Mouse (Mus musculus) midbrain, embryonic 12.5 days (tissue): ENCODE data around the gene Myh9. TPM values are rescaled to one million over a fixed set of nuclear protein-coding genes. Genes with fewer than 3 reads are reported as not detected.
"Not testable (repeated sequence)": the region's sequence is repeated elsewhere in the genome, so short reads cannot be mapped to it uniquely, and the experiment has no call there.

ENCODE experiments used
- ATAC-seq: fragments of 200-750 bp; cut with Nextera tagmentation; 2 replicates; pipeline ENCODE4 v1.8.0; 2017; ENCODE audit warnings: low read depth, moderate TSS enrichment, moderate library complexity; ENCODE audit not compliant: low FRiP score
- H3K27ac ChIP-seq: fragments of 300-500 bp; sonication (generic); replicated peaks from 2 replicates; pipeline ENCODE4 v1.5.1; 2016; ENCODE audit warnings: mild to moderate bottlenecking
- H3K27me3 ChIP-seq: fragments of 300-500 bp; sonication (generic); 2 replicates; pipeline ENCODE4 v1.6.1; 2016; ENCODE audit warnings: mild to moderate bottlenecking
- H3K36me3 ChIP-seq: fragments of 300-500 bp; sonication (generic); 2 replicates; pipeline ENCODE4 v1.6.1; 2016
- H3K4me1 ChIP-seq: fragments of 300-500 bp; sonication (generic); 2 replicates; pipeline ENCODE4 v1.6.1; 2016
- H3K4me2 ChIP-seq: fragments of 300-500 bp; sonication (generic); replicated peaks from 2 replicates; pipeline ENCODE4 v1.6.1; 2016; ENCODE audit warnings: mild to moderate bottlenecking, moderate library complexity
- H3K4me3 ChIP-seq: fragments of 300-500 bp; sonication (generic); 2 replicates; pipeline ENCODE4 v1.5.1; 2016; ENCODE audit warnings: mild to moderate bottlenecking
- H3K9ac ChIP-seq: fragments of 300-500 bp; sonication (generic); replicated peaks from 2 replicates; pipeline ENCODE4 v1.6.1; 2016; ENCODE audit warnings: mild to moderate bottlenecking, moderate library complexity
- H3K9me3 ChIP-seq: fragments of 300-500 bp; sonication (generic); 2 replicates; pipeline ENCODE4 v1.6.1; 2016; ENCODE audit warnings: mild to moderate bottlenecking
- WGBS: fragments of 180-500 bp; shearing (Covaris S2); methylation state at CpG from one replicate; pipeline ENCODE4 v1.1.7; 2016; 5-methylcytosine and 5-hydroxymethylcytosine counted together
- polyA plus RNA-seq: library from polyadenylated mRNA; unstranded; fragments of >200 nt; fragmentation: Nextera tagmentation; extraction: Ambion mirVana; gene quantifications from 2 replicates; pipeline ENCODE4 v1.2.1, GENCODE M21; 2016

Gene Myh9
- polyA plus RNA-seq, 1 experiment from 2014 or later = 24.9 TPM

DNA sequence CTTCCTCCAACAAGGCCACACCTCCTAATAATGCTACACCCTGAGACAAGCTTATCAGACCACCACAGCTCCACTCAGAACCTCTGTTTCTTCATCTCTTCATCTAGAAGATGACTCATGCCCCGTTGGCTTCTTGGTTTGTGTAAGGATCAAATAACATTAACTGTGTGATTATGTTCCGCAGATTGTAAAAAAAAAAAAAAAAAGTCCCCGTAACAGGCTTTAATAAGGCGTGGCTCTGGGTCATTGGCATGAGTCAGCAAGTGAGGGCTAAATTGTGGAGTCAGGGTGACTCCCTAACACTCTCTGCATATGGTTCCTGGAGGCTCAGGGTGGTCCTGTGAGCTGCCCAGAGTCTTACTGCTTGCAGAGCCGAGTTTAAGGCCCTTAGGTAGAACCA is 39.7 kb upstream of the Myh9 start:
- WGBS = 80% methylated on average over 5 of the region's 5 CpGs
- Histone ChIP-seq H3K4me2 (no peak overlapping the region), H3K27ac (no peak overlapping the region), H3K4me1 (peaks cover 9% of the 10 kb centered on the region; the same call in 1 of the 2 replicates), H3K36me3 (no peaks in the 10 kb centered on the region), H3K9ac (no peak overlapping the region), H3K9me3 (no peaks in the 10 kb centered on the region), H3K4me3 (no peak overlapping the region), H3K27me3 (no peaks in the 10 kb centered on the region)
- ATAC-seq = no peak

DNA sequence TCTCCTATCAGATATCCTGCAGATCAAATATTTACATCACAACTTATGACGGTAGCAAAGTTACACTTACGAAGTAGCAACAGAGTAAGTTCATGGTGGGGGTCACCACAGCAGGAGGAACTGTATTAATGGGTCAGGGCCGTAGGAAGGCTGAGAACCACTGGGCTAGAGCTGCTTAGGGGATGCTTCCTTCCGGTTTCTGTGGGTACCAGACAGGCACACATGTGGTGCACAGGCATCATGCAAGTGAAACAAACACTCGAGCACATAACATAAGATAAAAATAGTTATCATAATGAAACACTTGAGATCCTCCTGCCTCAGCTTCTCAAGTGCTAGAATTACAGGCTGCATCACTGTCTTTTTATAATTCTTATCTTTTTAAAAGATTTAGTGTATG is 38.8 kb upstream of the Myh9 start:
- H3K4me3 ChIP-seq = no peak overlapping the region
- no peak overlapping the region for H3K27ac ChIP-seq
- H3K27me3 ChIP-seq = no peaks in the 10 kb centered on the region
- H3K4me1 ChIP-seq = peaks cover 9% of the 10 kb centered on the region; the same call in 1 of the 2 replicates
- ATAC-seq = no peak
- H3K9me3 ChIP-seq = no peaks in the 10 kb centered on the region
- no peak overlapping the region for H3K9ac ChIP-seq
- no peak overlapping the region for H3K4me2 ChIP-seq
- WGBS = 90% methylated on average over 5 of the region's 5 CpGs
- H3K36me3 ChIP-seq = no peaks in the 10 kb centered on the region

DNA sequence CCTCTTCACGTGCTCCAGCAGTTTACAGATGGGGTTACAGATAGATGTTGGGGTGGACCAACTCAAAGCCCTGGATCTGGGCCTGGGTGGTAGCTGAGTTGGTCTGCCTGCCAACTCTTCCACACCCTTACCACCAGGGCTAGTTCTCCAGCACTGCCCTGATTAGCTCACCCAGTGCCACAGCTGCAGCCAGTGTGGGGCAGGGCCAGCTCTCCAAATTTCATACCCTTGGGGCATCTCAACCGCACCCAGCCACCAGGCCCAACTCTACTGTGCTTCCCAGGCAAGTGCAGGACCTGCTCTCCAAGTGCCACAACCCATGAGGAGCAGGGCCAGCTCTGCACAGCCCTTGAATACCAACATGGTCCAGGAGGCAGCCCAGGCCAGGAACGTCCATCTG is 37.8 kb upstream of the Myh9 start:
- H3K27me3 ChIP-seq = no peaks in the 10 kb centered on the region
- no peaks in the 10 kb centered on the region for H3K9me3 ChIP-seq
- no peaks in the 10 kb centered on the region for H3K36me3 ChIP-seq
- no peak overlapping the region for H3K27ac ChIP-seq
- no peak for ATAC-seq
- H3K9ac ChIP-seq = no peak overlapping the region
- no peak overlapping the region for H3K4me2 ChIP-seq
- H3K4me3 ChIP-seq = no peak overlapping the region
- 88% methylated on average over 3 of the region's 3 CpGs for WGBS
- peaks cover 9% of the 10 kb centered on the region; the same call in 1 of the 2 replicates for H3K4me1 ChIP-seq

GRCm38 (mm10) chr15:77877209-77877608 is 35.2 kb upstream of the Myh9 start:
- no peak for ATAC-seq
- Histone ChIP-seq H3K4me2 (no peak overlapping the region), H3K4me1 (no peaks in the 10 kb centered on the region), H3K9me3 (no peaks in the 10 kb centered on the region), H3K27me3 (no peaks in the 10 kb centered on the region), H3K27ac (no peak overlapping the region), H3K36me3 (no peaks in the 10 kb centered on the region), H3K4me3 (no peak overlapping the region), H3K9ac (no peak overlapping the region)
- WGBS = 74% methylated on average over 2 of the region's 2 CpGs

- Histone ChIP-seq H3K4me1 (no peaks in the 10 kb centered on the region), H3K9me3 (no peaks in the 10 kb centered on the region), H3K4me2 (no peak overlapping the region), H3K4me3 (no peak overlapping the region), H3K27ac (no peak overlapping the region), H3K27me3 (no peaks in the 10 kb centered on the region), H3K9ac (no peak overlapping the region), H3K36me3 (no peaks in the 10 kb centered on the region)
- ATAC-seq = no peak
- WGBS = 83% methylated on average over 3 of the region's 3 CpGs
These were observed 34.7 kb upstream of the Myh9 start for GRCm38 (mm10) chr15:77876716-77877115.

DNA sequence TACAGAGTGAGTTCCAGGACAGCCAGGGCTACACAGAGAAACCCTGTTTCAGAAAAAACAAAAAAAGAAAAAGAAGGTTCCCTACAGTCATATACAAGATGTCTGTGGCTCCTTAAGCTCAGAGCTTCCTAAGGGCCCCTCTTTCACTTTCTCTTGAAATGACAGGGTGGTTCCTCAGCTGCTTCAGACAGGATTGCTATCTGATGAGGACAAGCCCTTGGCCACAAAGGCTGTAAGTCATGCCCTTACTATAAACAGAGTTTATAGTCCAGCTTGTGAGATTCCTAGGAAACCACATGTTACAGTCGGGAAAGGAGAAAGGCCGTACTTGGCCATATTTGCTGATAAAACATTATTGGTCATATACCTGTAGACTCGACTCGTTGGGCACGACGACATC is 34.0 kb upstream of the Myh9 start:
- Histone ChIP-seq H3K4me1 (no peaks in the 10 kb centered on the region), H3K27me3 (no peaks in the 10 kb centered on the region), H3K4me2 (no peak overlapping the region), H3K4me3 (no peak overlapping the region), H3K36me3 (no peaks in the 10 kb centered on the region), H3K27ac (no peak overlapping the region), H3K9me3 (no peaks in the 10 kb centered on the region), H3K9ac (no peak overlapping the region)
- no peak for ATAC-seq
- WGBS = 96% methylated on average over 6 of the region's 6 CpGs

DNA sequence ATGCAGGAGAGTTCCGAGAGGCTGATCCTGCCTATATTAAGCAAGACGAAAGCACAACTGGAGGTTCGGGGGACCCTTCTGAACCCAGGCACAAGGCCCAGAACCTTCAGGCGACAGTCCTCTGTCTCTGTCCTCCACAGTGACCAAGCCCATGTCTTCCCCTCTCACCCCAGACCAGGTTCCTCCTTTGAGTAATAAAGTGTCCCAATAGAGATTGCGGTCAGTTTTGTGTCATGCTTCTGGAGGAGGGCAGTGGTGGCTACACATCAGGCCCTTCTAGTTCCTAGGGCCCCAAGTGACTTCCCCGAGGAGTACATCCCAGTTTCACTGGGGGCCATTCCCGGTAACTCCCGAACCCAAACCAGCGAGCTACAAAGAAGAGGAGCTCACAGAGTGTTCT is 32.8 kb upstream of the Myh9 start:
- H3K36me3 ChIP-seq = no peaks in the 10 kb centered on the region
- H3K9me3 ChIP-seq = no peaks in the 10 kb centered on the region
- H3K9ac ChIP-seq = no peak overlapping the region
- ATAC-seq = no peak
- no peak overlapping the region for H3K4me2 ChIP-seq
- H3K4me1 ChIP-seq = no peaks in the 10 kb centered on the region
- no peak overlapping the region for H3K27ac ChIP-seq
- WGBS = 90% methylated on average over 9 of the region's 9 CpGs
- H3K27me3 ChIP-seq = no peaks in the 10 kb centered on the region
- H3K4me3 ChIP-seq = no peak overlapping the region

GRCm38 (mm10) chr15:77874310-77874709 is 32.3 kb upstream of the Myh9 start:
- Histone ChIP-seq H3K9me3 (no peaks in the 10 kb centered on the region), H3K4me1 (no peaks in the 10 kb centered on the region), H3K27me3 (no peaks in the 10 kb centered on the region), H3K36me3 (no peaks in the 10 kb centered on the region), H3K4me3 (no peak overlapping the region), H3K9ac (no peak overlapping the region), H3K4me2 (no peak overlapping the region), H3K27ac (no peak overlapping the region)
- 69% methylated on average over 4 of the region's 4 CpGs for WGBS
- ATAC-seq = no peak

DNA sequence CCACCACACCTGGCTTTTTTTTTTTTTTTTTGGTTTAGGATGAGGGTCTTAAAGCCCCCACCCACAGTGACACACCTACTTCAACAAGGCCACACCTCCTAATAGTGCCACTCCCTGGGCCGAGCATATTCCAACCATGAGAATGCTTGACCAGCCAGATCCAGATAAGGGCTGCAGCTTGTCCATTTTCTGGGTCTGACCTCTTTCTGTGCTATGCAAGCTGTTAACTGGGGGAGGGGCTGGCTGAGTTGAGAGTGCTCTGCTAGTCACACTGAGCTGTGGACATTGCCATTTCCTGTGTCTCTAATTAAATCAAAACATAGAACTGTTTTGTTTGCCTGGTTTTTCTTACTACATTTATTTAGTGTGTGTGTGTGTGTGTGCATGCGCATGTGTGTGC is 31.6 kb upstream of the Myh9 start:
- Histone ChIP-seq H3K36me3 (no peaks in the 10 kb centered on the region), H3K4me2 (no peak overlapping the region), H3K27me3 (no peaks in the 10 kb centered on the region), H3K27ac (no peak overlapping the region), H3K4me3 (no peak overlapping the region), H3K9me3 (no peaks in the 10 kb centered on the region), H3K4me1 (no peaks in the 10 kb centered on the region), H3K9ac (no peak overlapping the region)
- WGBS = 89% methylated on average over 2 of the region's 2 CpGs
- no peak for ATAC-seq

DNA sequence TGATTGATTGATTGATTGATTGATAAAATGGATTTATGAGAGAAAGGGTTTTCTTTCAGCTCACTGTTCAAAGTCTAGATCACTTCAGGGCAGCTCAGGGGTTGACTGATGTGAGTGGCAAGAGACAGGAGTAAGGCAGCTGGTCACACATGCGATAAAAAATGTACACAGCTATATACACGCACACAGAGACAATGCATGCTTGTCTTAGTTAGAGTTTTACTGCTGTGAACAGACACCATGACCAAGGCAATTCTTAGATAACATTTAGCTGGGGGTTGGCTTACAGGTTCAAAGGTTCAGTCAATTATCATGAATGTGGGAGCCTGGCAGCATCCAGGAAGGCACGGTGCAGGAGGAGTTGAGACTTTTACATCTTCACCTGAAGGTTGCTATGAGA is 31.0 kb upstream of the Myh9 start:
- Histone ChIP-seq H3K36me3 (no peaks in the 10 kb centered on the region), H3K4me1 (no peaks in the 10 kb centered on the region), H3K27ac (no peak overlapping the region), H3K27me3 (no peaks in the 10 kb centered on the region), H3K9me3 (no peaks in the 10 kb centered on the region), H3K4me3 (no peak overlapping the region), H3K4me2 (no peak overlapping the region), H3K9ac (no peak overlapping the region)
- ATAC-seq = no peak
- WGBS = 87% methylated on average over 3 of the region's 3 CpGs

DNA sequence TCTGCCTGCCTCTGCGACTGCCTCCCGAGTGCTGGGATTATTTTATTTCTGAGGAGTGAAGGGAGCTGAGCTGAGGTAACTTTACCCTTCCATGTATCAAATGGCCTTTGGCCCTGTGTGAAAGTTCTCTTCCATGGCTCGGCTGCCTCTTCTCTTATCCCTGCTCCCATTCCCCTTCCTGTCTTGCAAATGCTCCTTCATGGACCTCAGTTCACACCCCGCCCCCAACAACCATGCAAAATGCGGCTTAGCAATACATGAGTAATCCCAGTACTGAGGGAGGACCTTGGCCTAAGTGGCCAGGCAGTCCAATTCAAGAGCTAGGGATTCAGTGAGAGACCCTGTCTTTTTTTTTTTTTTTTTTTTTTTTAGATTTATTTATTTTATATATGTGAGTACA is 26.4 kb upstream of the Myh9 start:
- Histone ChIP-seq H3K27ac (no peak overlapping the region), H3K4me1 (peaks cover 8% of the 10 kb centered on the region; the same call in 1 of the 2 replicates), H3K9ac (no peak overlapping the region), H3K4me3 (no peak overlapping the region), H3K9me3 (no peaks in the 10 kb centered on the region), H3K36me3 (no peaks in the 10 kb centered on the region), H3K4me2 (no peak overlapping the region), H3K27me3 (no peaks in the 10 kb centered on the region)
- WGBS = 88% methylated on average over 5 of the region's 5 CpGs
- ATAC-seq = no peak

- not testable (repeated sequence) for H3K27ac ChIP-seq, H3K4me1 ChIP-seq, ATAC-seq, H3K36me3 ChIP-seq, H3K9ac ChIP-seq, H3K9me3 ChIP-seq, H3K4me2 ChIP-seq, H3K27me3 ChIP-seq, H3K4me3 ChIP-seq
- WGBS = 85% methylated on average over 8 of the region's 10 CpGs
These were observed 25.4 kb upstream of the Myh9 start for GRCm38 (mm10) chr15:77867231-77867968.
